Comparison of ENCODE assay signal across 13 mouse cellular contexts in the genomic region with DNA sequence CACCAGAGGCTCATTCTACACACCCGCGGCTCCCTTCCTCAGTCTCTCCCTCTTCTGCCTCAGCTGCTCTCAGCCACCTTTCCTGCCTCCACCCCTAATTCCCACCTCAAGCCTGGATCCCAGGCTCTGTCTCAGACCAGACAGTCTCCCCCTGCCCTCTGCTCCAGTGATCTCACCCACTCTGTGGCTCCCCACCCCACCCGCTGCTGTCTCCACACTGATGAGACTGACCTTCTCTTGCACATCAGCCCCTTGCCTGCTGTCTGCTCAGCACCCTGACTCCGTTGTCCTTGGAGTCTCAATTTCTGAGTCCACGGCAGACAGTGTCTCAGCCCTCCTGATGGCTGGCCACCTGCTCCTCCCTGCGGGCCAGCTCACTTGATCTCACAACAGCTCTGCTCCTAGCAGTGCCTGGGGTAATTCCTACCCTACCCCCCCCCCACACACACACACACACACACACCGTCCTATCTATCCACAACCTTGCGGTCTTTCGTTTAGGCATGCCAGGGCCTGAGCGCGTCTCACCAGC. TPM values are rescaled to one million over a fixed set of nuclear protein-coding genes. Genes with fewer than 3 reads are reported as not detected.
DNase-seq lines count a peak whose midpoint lies in the region; ATAC-seq and TF ChIP-seq lines count a peak whose summit lies in the region.
"Had no signal": no experiment of that assay in that cellular context is flagged by ENCODE, and none has a peak within 500 bp of the region (broad histone marks: within the 10 kb centered on the region; RNA-seq: fewer than 3 reads in every experiment).

No protein-coding gene starts in this region.

- WGBS in kidney, embryonic 14.5 days, result 52% methylated on average over 11 of the region's 11 CpGs
- WGBS in hindbrain, embryonic 12.5 days, result 52% methylated on average over 11 of the region's 11 CpGs
- whole genome bisulfite sequencing in neural tube, embryonic 12.5 days, result 49% methylated on average over 11 of the region's 11 CpGs

- H3K4me2 ChIP-seq in kidney, embryonic 14.5 days (replicated peaks; ENCODE audit: low read depth, low read length), result no peak overlapping the region; the same call in 1 of the 2 replicates
- H3K4me2 ChIP-seq in hindbrain, embryonic 12.5 days (replicated peaks), result no peak overlapping the region
- no peak overlapping the region for H3K4me2 ChIP-seq in neural tube, embryonic 12.5 days (replicated peaks)

- no peak for DNase-seq in kidney, adult 11 months
- peak; percentile 75 for DNase-seq in cerebellum, adult 8-10 months
- no peak for DNase-seq in spleen, postnatal 14 days (ENCODE audit: low spot score in 2 of 2)
- no peak for DNase-seq in layer of hippocampus, adult 2 months (ENCODE audit: low spot score in 2 of 2)
- no peak for DNase-seq in testis, postnatal 14 days (ENCODE audit: low spot score)
- DNase-seq: gastrocnemius, postnatal 36 days; right cerebral cortex, adult 18-20 months; thymus, adult 2 months had no signal

- no peak for TF ChIP-seq CTCF in layer of hippocampus, adult 2 months (conservative IDR thresholded peaks at IDR 0.05)

- H3K4me1 ChIP-seq in kidney, embryonic 14.5 days (ENCODE audit: control insufficient read depth, insufficient read depth, low read length), result peaks cover 69% of the 10 kb centered on the region
- peaks cover 69% of the 10 kb centered on the region for H3K4me1 ChIP-seq in hindbrain, embryonic 12.5 days
- peaks cover 66% of the 10 kb centered on the region for H3K4me1 ChIP-seq in neural tube, embryonic 12.5 days

- peak overlapping the region; percentile 24; the same call in 1 of the 2 replicates for H3K27ac ChIP-seq in kidney, embryonic 14.5 days (ENCODE audit: low read depth, low read length)
- peak overlapping the region; percentile 67 for H3K27ac ChIP-seq in hindbrain, embryonic 12.5 days
- H3K27ac ChIP-seq in neural tube, embryonic 12.5 days, result peak overlapping the region; percentile 37; the same call in 1 of the 2 replicates
- H3K27ac ChIP-seq in layer of hippocampus, adult 2 months, result no peak overlapping the region; the same call in 1 of the 2 replicates
- H3K27ac ChIP-seq: liver, embryonic 14.5 days had no signal

- H3K4me3 ChIP-seq in kidney, embryonic 14.5 days (ENCODE audit: low read length), result no peak overlapping the region
- H3K4me3 ChIP-seq in hindbrain, embryonic 12.5 days, result no peak overlapping the region
- no peak overlapping the region for H3K4me3 ChIP-seq in neural tube, embryonic 12.5 days
- H3K4me3 ChIP-seq in layer of hippocampus, adult 2 months, result no peak overlapping the region

- H3K27me3 ChIP-seq in kidney, embryonic 14.5 days (ENCODE audit: control insufficient read depth, insufficient read depth, low read length), result no peaks in the 10 kb centered on the region
- no peaks in the 10 kb centered on the region for H3K27me3 ChIP-seq in hindbrain, embryonic 12.5 days
- no peaks in the 10 kb centered on the region for H3K27me3 ChIP-seq in neural tube, embryonic 12.5 days (replicated peaks)

- no peaks in the 10 kb centered on the region for H3K36me3 ChIP-seq in kidney, embryonic 14.5 days (ENCODE audit: control insufficient read depth, insufficient read depth, low read length)
- peaks cover 8% of the 10 kb centered on the region for H3K36me3 ChIP-seq in hindbrain, embryonic 12.5 days
- peaks cover 16% of the 10 kb centered on the region for H3K36me3 ChIP-seq in neural tube, embryonic 12.5 days

- H3K9me3 ChIP-seq in kidney, embryonic 14.5 days (ENCODE audit: control insufficient read depth, low read length), result no peaks in the 10 kb centered on the region
- no peaks in the 10 kb centered on the region for H3K9me3 ChIP-seq in hindbrain, embryonic 12.5 days (replicated peaks)
- H3K9me3 ChIP-seq in neural tube, embryonic 12.5 days, result no peaks in the 10 kb centered on the region

- no peak for ATAC-seq in kidney, embryonic 14.5 days (ENCODE audit: low FRiP score, low TSS enrichment)
- ATAC-seq in hindbrain, embryonic 12.5 days (ENCODE audit: low FRiP score), result no peak
- no peak for ATAC-seq in neural tube, embryonic 12.5 days (ENCODE audit: low FRiP score, low read depth)
- ATAC-seq: inflammation-experienced regulatory T-cells, adult 6 months had no signal

- no peak overlapping the region for H3K9ac ChIP-seq in kidney, embryonic 14.5 days (ENCODE audit: low read depth, low read length)
- H3K9ac ChIP-seq in hindbrain, embryonic 12.5 days, result no peak overlapping the region
- H3K9ac ChIP-seq in neural tube, embryonic 12.5 days, result no peak overlapping the region
- H3K9ac ChIP-seq: liver, embryonic 14.5 days had no signal

RNA-seq across cellular contexts. Expression of gene Arhgef10l, which starts 37.3 kb away (rescaled TPM):
- 11.8 and 18.2 TPM in 2 replicates for polyA plus RNA-seq in kidney, embryonic 14.5 days (2014; fragmentation: Nextera tagmentation; extraction: Ambion mirVana)
- polyA plus RNA-seq in hindbrain, embryonic 12.5 days (2016; fragmentation: Nextera tagmentation; extraction: Ambion mirVana), result 31.2 and 31.7 TPM in 2 replicates
- polyA plus RNA-seq in neural tube, embryonic 12.5 days (2016; fragmentation: Nextera tagmentation; extraction: Ambion mirVana), result 35.8 and 38.8 TPM in 2 replicates
- 10 to 100 TPM; 43.9 to 52.8 TPM for total RNA-seq in layer of hippocampus, adult 2 months (2021)
